Mouse (Mus musculus) myocyte (in vitro differentiated cells): Measurements from ENCODE around the gene A230072I06Rik. TPM values are rescaled to one million over a fixed set of nuclear protein-coding genes. Genes with fewer than 3 reads are reported as not detected.

ENCODE experiments used
- H3K27me3 ChIP-seq: one replicate; pipeline ENCODE4 v1.6.1; 2011; ENCODE audit not compliant: control insufficient read depth, insufficient read depth, insufficient read length
- H3K36me3 ChIP-seq: one replicate; pipeline ENCODE4 v1.6.1; 2011; ENCODE audit not compliant: control insufficient read depth, insufficient read depth
- H3K4me2 ChIP-seq: one replicate; pipeline ENCODE4 v1.6.1; 2011; ENCODE audit warnings: low read depth, control low read depth
- H3K4me3 ChIP-seq: one replicate; pipeline ENCODE4 v1.5.1; 2011; ENCODE audit warnings: mild to moderate bottlenecking, control low read depth, moderate library complexity
- H3K79me2 ChIP-seq: one replicate; pipeline ENCODE4 v1.6.1; 2011; ENCODE audit not compliant: control insufficient read depth, insufficient read depth
- H3ac ChIP-seq: one replicate; pipeline ENCODE4 v1.6.1; 2011; ENCODE audit not compliant: control insufficient read depth, insufficient read length
- CEBPB ChIP-seq: IDR thresholded peaks from 2 replicates; pipeline ENCODE4 v1.6.1; 2011; ENCODE audit warnings: mild to moderate bottlenecking, moderate library complexity; ENCODE audit not compliant: poor library complexity, insufficient read depth, severe bottlenecking
- E2F4 ChIP-seq: IDR thresholded peaks from one replicate; pipeline ENCODE4 v1.6.1; 2011; ENCODE audit warnings: mild to moderate bottlenecking, control low read depth, moderate library complexity; ENCODE audit not compliant: insufficient read depth
- MAX ChIP-seq: IDR thresholded peaks from one replicate; pipeline ENCODE4 v1.6.1; 2011; ENCODE audit warnings: low read depth, mild to moderate bottlenecking, control low read depth
- MYOD1 ChIP-seq, 3 experiments: IDR thresholded peaks; one replicate each; pipeline ENCODE4 v1.6.1; 2011; ENCODE audit warnings: control low read depth in 2 of 3, low read depth in 2 of 3, mild to moderate bottlenecking in 2 of 3, moderate library complexity in 1 of 3; ENCODE audit not compliant: insufficient read length in 2 of 3, control insufficient read depth in 1 of 3
- MYOG ChIP-seq, 3 experiments: IDR thresholded peaks; one replicate each; pipeline ENCODE4 v1.6.1; 2011; ENCODE audit warnings: control low read depth in 2 of 3, low read depth in 2 of 3, mild to moderate bottlenecking in 2 of 3; ENCODE audit not compliant: insufficient read length in 2 of 3, control insufficient read depth in 1 of 3, insufficient read depth in 1 of 3
- POLR2A ChIP-seq: IDR thresholded peaks from one replicate; pipeline ENCODE4 v1.6.1; 2011; ENCODE audit warnings: low read depth, mild to moderate bottlenecking, control low read depth, moderate library complexity; ENCODE audit not compliant: insufficient read length
- POLR2AphosphoS2 ChIP-seq: IDR thresholded peaks from one replicate; pipeline ENCODE4 v1.6.1; 2011; ENCODE audit warnings: low read depth, control low read depth; ENCODE audit not compliant: insufficient read length
- REST ChIP-seq: IDR thresholded peaks from one replicate; pipeline ENCODE4 v1.6.1; 2011; ENCODE audit warnings: mild to moderate bottlenecking, control low read depth, moderate library complexity; ENCODE audit not compliant: insufficient read depth, insufficient read length
- SRF ChIP-seq: IDR thresholded peaks from one replicate; pipeline ENCODE4 v1.6.1; 2011; ENCODE audit warnings: low read depth; ENCODE audit not compliant: control insufficient read depth, insufficient read length
- TCF12 ChIP-seq: IDR thresholded peaks from one replicate; pipeline ENCODE4 v1.6.1; 2011; ENCODE audit warnings: mild to moderate bottlenecking, control low read depth; ENCODE audit not compliant: poor library complexity, insufficient read depth, severe bottlenecking
- TCF3 ChIP-seq: IDR thresholded peaks from one replicate; pipeline ENCODE4 v1.6.1; 2011; ENCODE audit warnings: low read depth, control low read depth; ENCODE audit not compliant: insufficient read length
- USF1 ChIP-seq: IDR thresholded peaks from one replicate; pipeline ENCODE4 v1.6.1; 2011; ENCODE audit warnings: low read depth, mild to moderate bottlenecking, control low read depth, moderate library complexity
- polyA plus RNA-seq: library from polyadenylated mRNA; unstranded; fragments of >200 nt; fragmentation: generic; extraction: Trizol; gene quantifications from one replicate; pipeline ENCODE4 v1.2.1, GENCODE M21; 2012; ENCODE audit warnings: missing spikeins

The A230072I06Rik gene
- polyA plus RNA-seq, 1 experiment, result not detected

GRCm38 (mm10) chr8:12268306-12268829 lies 10.3 kb upstream of the A230072I06Rik start:
- H3K4me3 ChIP-seq, result no peak overlapping the region
- no peaks in the 10 kb centered on the region for H3K79me2 ChIP-seq
- H3K4me2 ChIP-seq, result no peak overlapping the region
- no peaks in the 10 kb centered on the region for H3K36me3 ChIP-seq
- H3K27me3 ChIP-seq, result no peaks in the 10 kb centered on the region
- H3ac ChIP-seq, result no peak overlapping the region
- no peak for TF ChIP-seq MYOG (IDR thresholded peaks at IDR 0.05; ENCODE audit: control insufficient read depth in 1 of 3, insufficient read depth in 1 of 3, insufficient read length in 2 of 3, low read depth in 2 of 3)
- TF ChIP-seq USF1, result no peak

- H3K79me2 ChIP-seq, result no peaks in the 10 kb centered on the region
- H3K27me3 ChIP-seq, result peaks cover 10% of the 10 kb centered on the region
- no peak overlapping the region for H3ac ChIP-seq
- TF ChIP-seq USF1 (no peak), MAX (no peak), SRF (no peak), TCF12 (no peak), REST (no peak)
- no peak overlapping the region for H3K4me3 ChIP-seq
- H3K36me3 ChIP-seq, result no peaks in the 10 kb centered on the region
- no peak overlapping the region for H3K4me2 ChIP-seq
These were observed 1.0 kb downstream of the A230072I06Rik start for GRCm38 (mm10) chr8:12279482-12280192.

GRCm38 (mm10) chr8:12282128-12282527 lies 3.5 kb downstream of the A230072I06Rik start:
- TF ChIP-seq MYOD1 (IDR thresholded peaks at IDR 0.05; ENCODE audit: control insufficient read depth in 1 of 3, insufficient read length in 2 of 3, low read depth in 2 of 3) (no peak), POLR2A (no peak), CEBPB (no peak), SRF (no peak), USF1 (no peak), POLR2AphosphoS2 (no peak), E2F4 (no peak), TCF3 (no peak), TCF12 (no peak), MAX (no peak)
- H3K36me3 ChIP-seq, result no peaks in the 10 kb centered on the region
- H3K4me3 ChIP-seq, result no peak overlapping the region
- peaks cover 10% of the 10 kb centered on the region for H3K27me3 ChIP-seq
- H3K4me2 ChIP-seq, result no peak overlapping the region
- H3K79me2 ChIP-seq, result no peaks in the 10 kb centered on the region
- H3ac ChIP-seq, result no peak overlapping the region

GRCm38 (mm10) chr8:12290551-12290950 lies 11.9 kb downstream of the A230072I06Rik start:
- H3ac ChIP-seq, result no peak overlapping the region
- no peak overlapping the region for H3K4me3 ChIP-seq
- no peak overlapping the region for H3K4me2 ChIP-seq
- TF ChIP-seq MYOD1 (IDR thresholded peaks at IDR 0.05; ENCODE audit: control insufficient read depth in 1 of 3, insufficient read length in 2 of 3, low read depth in 2 of 3) (no peak), E2F4 (no peak), REST (no peak), TCF3 (no peak), SRF (no peak), CEBPB (no peak), POLR2A (no peak)
- no peaks in the 10 kb centered on the region for H3K36me3 ChIP-seq
- H3K79me2 ChIP-seq, result no peaks in the 10 kb centered on the region
- no peaks in the 10 kb centered on the region for H3K27me3 ChIP-seq

GRCm38 (mm10) chr8:12298326-12298950 lies 19.8 kb downstream of the A230072I06Rik start:
- no peaks in the 10 kb centered on the region for H3K36me3 ChIP-seq

More at GRCm38 (mm10) chr8:12298326-12298950, 19.8 kb downstream of the A230072I06Rik start:
- Histone ChIP-seq H3K4me2 (no peak overlapping the region), H3K79me2 (no peaks in the 10 kb centered on the region), H3K4me3 (no peak overlapping the region), H3K27me3 (no peaks in the 10 kb centered on the region), H3ac (no peak overlapping the region)
- TF ChIP-seq REST (no peak), MAX (no peak), SRF (no peak), MYOG (IDR thresholded peaks at IDR 0.05; ENCODE audit: control insufficient read depth in 1 of 3, insufficient read depth in 1 of 3, insufficient read length in 2 of 3, low read depth in 2 of 3) (no peak), TCF3 (no peak), MYOD1 (IDR thresholded peaks at IDR 0.05; ENCODE audit: control insufficient read depth in 1 of 3, insufficient read length in 2 of 3, low read depth in 2 of 3) (no peak), E2F4 (no peak), POLR2AphosphoS2 (no peak)
